Mouse (Mus musculus) liver, postnatal 0 days (tissue): Measurements from ENCODE around the gene Rasgrp2. TPM values are rescaled to one million over a fixed set of nuclear protein-coding genes. Genes with fewer than 3 reads are reported as not detected.

Experiments used
- ATAC-seq: fragments of 200-750 bp; cut with Nextera tagmentation; 2 replicates; pipeline ENCODE4 v1.8.0; 2017; ENCODE audit warnings: mild to moderate bottlenecking, moderate library complexity
- DNase-seq: peaks from one replicate; pipeline ENCODE4 v3.0.0-alpha.2; 2016
- H3K27ac ChIP-seq: fragments of 300-500 bp; sonication (generic); 2 replicates; pipeline ENCODE4 v1.5.1; 2014; ENCODE audit warnings: antibody characterized with exemption, moderate library complexity, mild to moderate bottlenecking, low read depth
- H3K27me3 ChIP-seq: fragments of 300-500 bp; sonication (generic); 2 replicates; pipeline ENCODE4 v1.6.1; 2014; ENCODE audit warnings: low read length, control low read depth, mixed read lengths; ENCODE audit not compliant: insufficient read depth
- H3K36me3 ChIP-seq: fragments of 300-500 bp; sonication (generic); replicated peaks from 2 replicates; pipeline ENCODE4 v1.6.1; 2014; ENCODE audit warnings: mild to moderate bottlenecking, control low read depth, low read length, moderate library complexity, mixed read lengths; ENCODE audit not compliant: insufficient read depth
- H3K4me1 ChIP-seq: fragments of 300-500 bp; sonication (generic); 2 replicates; pipeline ENCODE4 v1.6.1; 2014; ENCODE audit warnings: antibody characterized with exemption, mild to moderate bottlenecking, control low read depth; ENCODE audit not compliant: insufficient read depth
- H3K4me2 ChIP-seq: fragments of 300-500 bp; sonication (generic); 2 replicates; pipeline ENCODE4 v1.6.1; 2014; ENCODE audit warnings: low read depth, mild to moderate bottlenecking, low read length, moderate library complexity, mixed read lengths
- H3K4me3 ChIP-seq: fragments of 300-500 bp; sonication (generic); 2 replicates; pipeline ENCODE4 v1.5.1; 2014; ENCODE audit warnings: low read depth, low read length
- H3K9ac ChIP-seq: fragments of 300-500 bp; sonication (generic); replicated peaks from 2 replicates; pipeline ENCODE4 v1.6.1; 2014; ENCODE audit warnings: mild to moderate bottlenecking, moderate library complexity
- H3K9me3 ChIP-seq: fragments of 300-500 bp; sonication (generic); 2 replicates; pipeline ENCODE4 v1.6.1; 2016; ENCODE audit warnings: mild to moderate bottlenecking, control low read depth, low read length, mixed read lengths
- CTCF ChIP-seq: sonication (generic); IDR thresholded peaks from 2 replicates; pipeline ENCODE4 v1.5.1; 2016; ENCODE audit warnings: antibody characterized with exemption, low read depth
- EP300 ChIP-seq: IDR thresholded peaks from 2 replicates; pipeline ENCODE4 v1.6.1; 2016; ENCODE audit warnings: antibody characterized with exemption, low read depth, mild to moderate bottlenecking
- WGBS: fragments of 180-500 bp; shearing (Covaris S2); extraction: QIAGEN DNeasy Blood & Tissue Kit; methylation state at CpG from one replicate; pipeline ENCODE4 v1.1.7; 2014; ENCODE audit not compliant: insufficient replicate concordance; 5-methylcytosine and 5-hydroxymethylcytosine counted together
- polyA plus RNA-seq: library from polyadenylated mRNA; unstranded; fragments of >200 nt; fragmentation: Nextera tagmentation; extraction: Ambion mirVana; gene quantifications from 2 replicates; pipeline ENCODE4 v1.2.1, GENCODE M21; 2015

The Rasgrp2 gene
- polyA plus RNA-seq, 1 experiment from 2014 or later, result 90.7 TPM

DNA sequence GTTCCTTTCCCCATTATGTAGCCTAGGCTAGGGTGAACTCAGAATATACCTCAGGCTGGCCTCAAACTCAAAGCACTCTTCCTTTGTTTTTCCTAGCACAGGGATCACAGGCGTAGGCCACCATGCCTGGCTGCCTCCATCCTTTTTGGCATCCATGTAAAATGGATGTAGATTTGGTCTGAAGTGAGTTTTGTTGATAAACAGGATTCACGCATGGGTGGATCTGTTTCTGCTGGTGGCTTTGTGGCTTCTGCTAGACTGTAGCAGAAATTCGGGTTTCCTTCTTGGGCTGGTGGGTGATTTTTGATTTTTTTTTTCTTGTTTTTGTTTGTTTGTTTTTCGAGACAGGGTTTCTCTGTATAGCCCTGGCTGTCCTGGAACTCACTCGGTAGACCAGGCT, 10.8 kb downstream of the Rasgrp2 start:
- Histone ChIP-seq H3K4me3 (no peak overlapping the region), H3K27ac (no peak overlapping the region), H3K36me3 (peaks cover 13% of the 10 kb centered on the region), H3K9me3 (no peaks in the 10 kb centered on the region), H3K4me2 (no peak overlapping the region), H3K9ac (no peak overlapping the region), H3K4me1 (peaks cover 3% of the 10 kb centered on the region), H3K27me3 (no peaks in the 10 kb centered on the region)
- no peak for ATAC-seq
- 68% methylated on average over 5 of the region's 5 CpGs for WGBS
- DNase-seq, result no peak
- TF ChIP-seq CTCF, result no peak
- no peak for TF ChIP-seq EP300

DNA sequence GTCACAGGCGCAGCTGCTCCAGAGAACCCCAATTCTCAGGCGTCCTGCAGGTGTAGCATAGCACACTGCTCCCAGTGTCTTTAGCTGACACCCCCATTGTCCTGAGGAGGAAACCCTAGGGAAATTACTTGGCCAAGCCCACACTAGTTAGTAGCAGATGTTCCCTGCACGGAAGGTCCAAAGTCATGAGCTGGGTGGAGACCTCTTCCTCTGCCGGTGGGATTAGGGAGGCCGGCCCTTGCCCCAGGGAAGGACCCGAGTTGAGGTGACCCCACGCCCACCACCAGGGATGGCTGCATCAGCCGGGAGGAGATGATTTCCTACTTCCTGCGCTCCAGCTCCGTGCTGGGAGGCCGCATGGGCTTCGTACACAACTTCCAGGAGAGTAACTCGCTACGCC, 13.7 kb downstream of the Rasgrp2 start:
- 77% methylated on average over 14 of the region's 14 CpGs for WGBS
- Histone ChIP-seq H3K27me3 (peaks cover under 1% of the 10 kb centered on the region), H3K36me3 (peaks cover 6% of the 10 kb centered on the region; the same call in 1 of the 2 replicates), H3K4me1 (peaks cover 5% of the 10 kb centered on the region; the same call in 1 of the 2 replicates), H3K9ac (no peak overlapping the region), H3K27ac (no peak overlapping the region), H3K4me3 (no peak overlapping the region), H3K9me3 (no peaks in the 10 kb centered on the region), H3K4me2 (no peak overlapping the region)
- TF ChIP-seq EP300 (no peak), CTCF (no peak)
- ATAC-seq, result no peak
- no peak for DNase-seq

DNA sequence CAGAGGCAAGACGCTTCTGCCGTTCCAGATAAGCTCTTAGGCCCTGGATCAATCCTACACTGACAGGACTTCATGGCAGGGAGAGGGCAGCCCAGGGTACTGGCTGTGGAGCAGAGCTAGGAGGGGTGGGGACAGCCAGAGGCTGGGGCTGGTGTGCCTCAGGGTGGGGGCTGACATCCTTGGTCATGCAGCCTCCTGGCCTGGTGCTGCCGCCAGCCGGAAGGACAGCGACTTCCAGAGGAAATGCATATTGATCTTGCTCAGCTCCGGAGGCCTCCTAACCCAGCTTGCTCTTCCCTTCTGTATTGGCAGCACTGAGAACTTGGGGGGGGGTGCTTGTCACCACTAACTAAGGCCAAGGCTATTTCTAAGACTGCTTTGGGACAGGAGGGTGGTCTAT, 16.3 kb downstream of the Rasgrp2 start:
- peaks cover 6% of the 10 kb centered on the region; the same call in 1 of the 2 replicates for H3K4me1 ChIP-seq
- no peak for TF ChIP-seq EP300
- TF ChIP-seq CTCF, result 0 out of 2 replicates have a peak, but pooled peaks have one; percentile 16
- no peak overlapping the region for H3K4me2 ChIP-seq
- peaks cover 25% of the 10 kb centered on the region for H3K27me3 ChIP-seq
- ATAC-seq (peak; percentile 9; the same call in 1 of the 2 replicates), DNase-seq (no peak)
- H3K36me3 ChIP-seq, result no peaks in the 10 kb centered on the region; the same call in 1 of the 2 replicates
- no peak overlapping the region for H3K4me3 ChIP-seq
- no peak overlapping the region for H3K9ac ChIP-seq
- H3K9me3 ChIP-seq, result no peaks in the 10 kb centered on the region
- 18% methylated on average over 6 of the region's 6 CpGs for WGBS
- H3K27ac ChIP-seq, result no peak overlapping the region

DNA sequence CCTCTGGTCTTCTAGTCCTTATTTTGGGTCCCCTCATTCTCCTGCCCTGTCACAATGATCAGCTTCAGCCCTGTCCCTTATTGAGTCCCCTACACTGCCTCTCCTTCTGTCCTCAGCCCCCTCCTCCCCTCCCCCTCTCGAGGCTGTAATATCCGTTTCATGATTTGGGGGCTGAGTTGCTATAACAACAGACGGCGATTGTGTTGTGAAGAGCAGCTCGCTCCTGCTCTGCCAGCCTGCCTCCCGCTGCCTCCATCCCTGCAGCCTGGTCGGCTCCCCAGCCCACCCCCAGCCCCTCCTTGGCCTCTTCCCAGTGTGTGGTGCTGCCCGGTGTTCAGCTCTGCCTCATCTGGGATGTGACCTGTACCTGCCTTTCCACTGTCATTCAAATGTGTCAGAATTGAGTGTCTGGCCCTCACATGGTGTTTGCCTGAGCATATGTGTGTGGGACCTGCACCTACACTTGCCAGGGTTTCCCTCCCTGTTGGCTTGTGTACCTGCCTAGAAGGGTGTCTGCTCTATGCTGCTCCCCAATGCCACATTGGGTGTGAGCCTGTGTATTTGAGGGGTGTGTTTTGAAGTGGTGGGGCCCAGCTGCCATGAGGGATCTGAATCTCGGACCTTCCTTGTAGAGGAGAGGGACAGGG, 17.1 kb downstream of the Rasgrp2 start:
- no peak overlapping the region for H3K9ac ChIP-seq
- no peak overlapping the region for H3K4me3 ChIP-seq
- TF ChIP-seq CTCF (no peak), EP300 (no peak)
- peaks cover 6% of the 10 kb centered on the region; the same call in 1 of the 2 replicates for H3K4me1 ChIP-seq
- no peak overlapping the region for H3K27ac ChIP-seq
- H3K4me2 ChIP-seq, result no peak overlapping the region
- no peaks in the 10 kb centered on the region; the same call in 1 of the 2 replicates for H3K36me3 ChIP-seq
- peaks cover 33% of the 10 kb centered on the region for H3K27me3 ChIP-seq
- no peak for ATAC-seq
- WGBS, result 36% methylated on average over 9 of the region's 9 CpGs
- DNase-seq, result no peak
- no peaks in the 10 kb centered on the region for H3K9me3 ChIP-seq

DNA sequence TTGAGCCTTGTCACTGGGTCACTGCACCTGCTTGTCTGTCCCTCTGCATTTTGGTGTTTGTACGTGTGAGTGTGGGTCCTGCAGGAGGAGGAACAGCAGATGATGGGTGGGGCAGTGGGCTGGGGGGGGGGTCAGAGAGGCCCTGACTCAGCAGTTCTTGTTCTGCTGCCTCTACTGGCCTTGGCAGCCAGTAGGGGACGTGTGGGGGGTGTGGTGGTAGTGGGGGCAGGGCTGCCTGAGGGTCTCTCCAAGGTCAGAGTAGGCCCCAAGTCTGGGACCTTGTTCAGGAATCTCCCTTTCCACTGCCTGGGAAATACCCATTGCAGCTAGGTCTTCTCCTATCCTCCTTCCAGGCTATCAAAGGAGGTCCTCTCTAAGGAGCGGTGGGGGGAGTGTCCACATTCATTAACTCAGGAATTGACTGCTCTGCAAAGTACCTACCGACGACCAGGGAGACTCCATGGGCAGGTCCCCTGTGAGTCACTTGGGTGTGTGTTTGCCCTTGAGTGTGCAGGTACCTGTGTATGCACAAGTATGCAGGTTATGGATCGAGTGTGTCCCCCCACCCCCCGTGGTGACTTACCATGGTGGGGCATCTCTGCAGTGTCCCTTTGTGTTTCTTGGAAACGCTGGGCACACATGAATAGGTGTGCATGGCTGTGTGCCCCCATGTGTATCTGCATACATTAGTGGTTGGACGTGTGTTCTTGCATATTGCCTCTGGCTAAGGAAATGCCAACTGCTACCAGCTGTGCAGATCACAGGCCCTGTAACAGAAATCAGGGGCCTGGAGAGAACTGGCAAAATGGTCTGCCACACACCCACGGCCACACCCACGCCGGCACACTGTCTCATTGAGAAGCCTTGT, 18.0 kb downstream of the Rasgrp2 start:
- 54% methylated on average over 12 of the region's 12 CpGs for WGBS
- Histone ChIP-seq H3K9me3 (no peaks in the 10 kb centered on the region), H3K4me3 (no peak overlapping the region), H3K27ac (no peak overlapping the region), H3K27me3 (peaks cover 38% of the 10 kb centered on the region), H3K4me2 (no peak overlapping the region), H3K9ac (no peak overlapping the region), H3K4me1 (peaks cover 6% of the 10 kb centered on the region; the same call in 1 of the 2 replicates), H3K36me3 (no peaks in the 10 kb centered on the region)
- DNase-seq, result no peak
- ATAC-seq, result no peak
- TF ChIP-seq CTCF (no peak), EP300 (no peak)

DNA sequence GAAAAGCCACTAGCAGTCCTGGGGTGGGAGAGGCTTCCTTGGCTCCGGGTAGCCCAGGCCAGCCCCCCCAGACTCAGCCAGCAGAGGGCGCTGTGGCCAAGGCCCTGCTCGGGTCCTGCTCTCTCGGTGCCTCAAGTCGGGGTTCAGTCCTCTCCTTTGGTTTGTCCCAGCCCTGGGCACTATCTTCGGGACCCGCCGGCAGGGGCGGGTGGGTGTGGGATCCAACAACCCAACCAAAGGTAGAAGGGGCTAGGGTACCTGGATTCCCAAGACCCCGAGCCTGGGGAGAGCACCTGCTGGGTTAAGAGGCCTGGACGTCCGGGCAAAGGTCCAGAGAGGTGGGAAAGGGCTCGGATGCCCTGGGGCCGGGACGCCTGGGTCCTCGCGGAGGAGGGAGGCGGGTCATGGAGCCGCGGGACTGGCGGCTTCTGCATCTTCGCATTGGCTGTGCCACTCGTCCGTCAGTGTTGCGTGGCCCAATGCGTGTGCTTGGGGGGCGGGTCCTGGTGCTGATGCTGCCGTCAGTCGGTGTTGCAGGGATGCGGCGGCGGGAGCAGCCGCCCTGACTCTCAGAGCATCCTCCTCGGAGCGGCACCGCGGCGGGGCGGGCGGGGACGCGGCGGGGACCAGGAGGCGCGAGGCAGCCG, 19.2 kb downstream of the Rasgrp2 start, which contains the start of gene Nrxn2:
TSS of gene Nrxn2 (plus strand) at position 499 of the 647 bp plus-strand sequence.
- H3K36me3 ChIP-seq, result no peaks in the 10 kb centered on the region
- no peak within 1 kb of the TSS for H3K27ac ChIP-seq
- H3K4me2 ChIP-seq, result peak within 1 kb of the TSS; percentile 81
- H3K9ac ChIP-seq, result peak within 1 kb of the TSS; percentile 34; the same call in 1 of the 2 replicates
- H3K9me3 ChIP-seq, result no peaks in the 10 kb centered on the region
- H3K4me3 ChIP-seq, result peak within 1 kb of the TSS; percentile 42
- H3K27me3 ChIP-seq, result peaks cover 44% of the 10 kb centered on the region
- peak; percentile 87 for ATAC-seq
- WGBS, result under 1% methylated on average over 34 of the region's 46 CpGs
- H3K4me1 ChIP-seq, result peaks cover 6% of the 10 kb centered on the region; the same call in 1 of the 2 replicates
- TF ChIP-seq CTCF (peak; percentile 90), EP300 (no peak)
- DNase-seq, result peak; percentile 87
